Mouse (Mus musculus): ENCODE results near the gene Jph2. TPM values are rescaled to one million over a fixed set of nuclear protein-coding genes. Genes with fewer than 3 reads are reported as not detected.

Gene Jph2
- polyA plus RNA-seq, 1 experiment from 2014 or later = 2.4 TPM

GRCm38 (mm10) chr2:163330742-163331141 lies 67.1 kb downstream of the Jph2 start:
- no peak overlapping the region for H3K9ac ChIP-seq
- peaks cover 38% of the 10 kb centered on the region for H3K27me3 ChIP-seq
- H3K9me3 ChIP-seq = no peaks in the 10 kb centered on the region
- 24% methylated on average over 7 of the region's 7 CpGs for WGBS
- no peaks in the 10 kb centered on the region for H3K36me3 ChIP-seq
- H3K4me1 ChIP-seq = no peaks in the 10 kb centered on the region
- ATAC-seq (ENCODE audit: low FRiP score, low read depth) = no peak
- H3K4me3 ChIP-seq = no peak overlapping the region
- no peak overlapping the region for H3K27ac ChIP-seq
- H3K4me2 ChIP-seq (replicated peaks) = no peak overlapping the region

GRCm38 (mm10) chr2:163323163-163323562 lies 74.6 kb downstream of the Jph2 start:
- H3K4me1 ChIP-seq = no peaks in the 10 kb centered on the region
- WGBS = 25% methylated on average over 1 of the region's 1 CpGs
- no peaks in the 10 kb centered on the region for H3K9me3 ChIP-seq
- no peaks in the 10 kb centered on the region for H3K36me3 ChIP-seq
- no peak overlapping the region for H3K9ac ChIP-seq
- no peak overlapping the region for H3K4me3 ChIP-seq
- H3K27ac ChIP-seq = no peak overlapping the region
- no peak overlapping the region for H3K4me2 ChIP-seq (replicated peaks)
- H3K27me3 ChIP-seq = peaks cover 56% of the 10 kb centered on the region
- no peak for ATAC-seq (ENCODE audit: low FRiP score, low read depth)

DNA sequence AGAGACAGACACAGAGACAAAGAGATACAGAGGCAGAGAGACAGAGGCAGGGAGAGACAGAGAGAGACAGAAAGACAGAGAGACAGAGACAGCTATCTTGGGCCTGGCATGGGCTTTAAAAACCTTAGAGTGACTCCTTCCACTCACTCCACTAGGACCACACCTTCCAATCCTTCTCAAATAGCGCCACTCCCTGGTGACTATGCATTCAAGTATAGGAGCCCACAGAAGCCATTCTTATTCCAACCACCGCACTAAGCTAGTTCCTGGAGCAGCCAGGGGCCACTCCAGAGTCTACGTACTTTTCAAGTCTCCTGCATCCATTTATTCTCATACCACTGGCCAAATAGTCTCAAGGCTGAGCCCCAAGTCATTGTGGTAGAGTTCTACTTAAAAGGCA lies 79.0 kb downstream of the Jph2 start:
- Histone ChIP-seq H3K4me1 (no peaks in the 10 kb centered on the region), H3K4me3 (no peak overlapping the region), H3K27ac (no peak overlapping the region), H3K36me3 (no peaks in the 10 kb centered on the region), H3K9ac (no peak overlapping the region), H3K4me2 (replicated peaks) (no peak overlapping the region), H3K9me3 (no peaks in the 10 kb centered on the region), H3K27me3 (peaks cover 28% of the 10 kb centered on the region)
- ATAC-seq (ENCODE audit: low FRiP score, low read depth) = no peak
- WGBS = 86% methylated on average over 3 of the region's 3 CpGs

GRCm38 (mm10) chr2:163317281-163317680 lies 80.5 kb downstream of the Jph2 start:
- no peak overlapping the region for H3K4me2 ChIP-seq (replicated peaks)
- no peak overlapping the region for H3K9ac ChIP-seq
- no peak overlapping the region for H3K27ac ChIP-seq
- peaks cover 20% of the 10 kb centered on the region; the same call in 1 of the 2 replicates for H3K27me3 ChIP-seq
- 79% methylated on average over 4 of the region's 4 CpGs for WGBS
- H3K36me3 ChIP-seq = no peaks in the 10 kb centered on the region
- no peaks in the 10 kb centered on the region for H3K9me3 ChIP-seq
- no peaks in the 10 kb centered on the region for H3K4me1 ChIP-seq
- H3K4me3 ChIP-seq = no peak overlapping the region
- no peak for ATAC-seq (ENCODE audit: low FRiP score, low read depth)

DNA sequence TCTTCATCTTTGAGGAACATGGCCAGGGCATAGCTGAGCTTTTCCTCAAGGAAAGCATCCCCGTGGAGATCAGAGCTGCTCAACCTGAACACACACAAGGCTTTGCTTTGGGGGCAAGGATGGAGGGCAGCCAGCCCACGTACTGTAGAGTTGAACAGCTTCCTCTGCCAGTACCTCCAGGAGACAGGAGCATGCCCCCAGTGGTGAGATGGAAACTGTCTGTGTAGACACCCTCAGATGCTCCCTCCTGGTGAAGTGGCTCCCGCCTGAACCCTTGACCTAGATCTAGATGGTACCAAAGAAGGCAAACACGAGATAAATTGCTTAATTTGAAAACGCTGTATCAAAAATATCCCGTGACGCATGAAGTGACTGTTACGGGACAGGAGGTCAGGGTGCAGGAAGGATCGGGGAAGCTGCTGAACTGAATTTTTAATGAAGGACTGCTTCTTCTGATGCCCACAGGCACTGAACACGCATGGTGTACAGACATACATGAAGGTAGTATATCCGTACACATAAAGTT lies 87.6 kb downstream of the Jph2 start:
- Histone ChIP-seq H3K27ac (no peak overlapping the region), H3K4me3 (no peak overlapping the region), H3K36me3 (no peaks in the 10 kb centered on the region), H3K4me2 (replicated peaks) (no peak overlapping the region), H3K9me3 (no peaks in the 10 kb centered on the region), H3K4me1 (no peaks in the 10 kb centered on the region), H3K27me3 (0 out of 2 replicates have a peak, but pooled peaks cover 8% of the 10 kb centered on the region), H3K9ac (no peak overlapping the region)
- 77% methylated on average over 11 of the region's 11 CpGs for WGBS
- ATAC-seq (ENCODE audit: low FRiP score, low read depth) = no peak

DNA sequence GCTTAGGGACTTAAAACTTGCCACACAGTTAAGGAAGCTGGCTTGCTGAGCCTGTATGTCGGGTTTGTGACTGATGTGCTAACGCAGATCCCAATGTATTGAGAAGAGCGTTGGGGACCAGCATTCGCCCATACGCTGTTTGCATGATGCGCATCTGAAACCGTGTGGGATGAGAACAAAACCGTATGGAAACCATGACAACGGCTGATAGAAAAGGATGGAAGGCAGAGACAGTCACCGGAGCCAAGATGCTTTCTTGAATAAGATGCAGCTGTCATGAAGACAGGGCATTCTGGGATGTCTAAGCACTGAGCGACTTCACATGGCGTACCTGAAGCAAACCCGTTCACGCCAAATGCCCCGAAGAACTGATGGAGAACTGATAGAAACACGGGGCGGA lies 88.4 kb downstream of the Jph2 start:
- Histone ChIP-seq H3K4me2 (replicated peaks) (no peak overlapping the region), H3K27ac (no peak overlapping the region), H3K9me3 (no peaks in the 10 kb centered on the region), H3K4me3 (no peak overlapping the region), H3K27me3 (0 out of 2 replicates have a peak, but pooled peaks cover 8% of the 10 kb centered on the region), H3K4me1 (no peaks in the 10 kb centered on the region), H3K36me3 (no peaks in the 10 kb centered on the region), H3K9ac (no peak overlapping the region)
- WGBS = 92% methylated on average over 17 of the region's 17 CpGs
- ATAC-seq (ENCODE audit: low FRiP score, low read depth) = no peak

DNA sequence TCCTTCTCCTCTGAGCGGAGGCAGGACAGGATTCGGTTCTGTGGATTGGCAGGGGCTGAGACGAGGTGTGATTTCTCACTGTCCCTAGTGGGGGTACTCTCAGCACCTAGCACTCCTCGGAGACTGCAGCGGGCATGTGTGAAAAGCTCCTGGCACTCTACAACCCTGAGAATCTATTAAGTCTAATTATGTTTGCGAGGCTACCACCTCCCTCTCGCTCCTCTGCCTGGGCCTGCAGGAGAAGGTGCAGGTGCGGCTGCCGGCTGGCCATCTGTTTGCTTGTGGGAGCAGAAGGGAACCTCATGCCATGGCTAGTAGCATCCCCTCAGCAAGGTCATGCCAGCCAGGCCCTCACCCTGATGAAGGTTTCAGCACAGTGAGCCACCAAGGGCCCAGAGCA lies 94.8 kb downstream of the Jph2 start:
- no peaks in the 10 kb centered on the region for H3K36me3 ChIP-seq
- no peak overlapping the region for H3K4me2 ChIP-seq (replicated peaks)
- H3K27me3 ChIP-seq = peaks cover 54% of the 10 kb centered on the region
- no peaks in the 10 kb centered on the region for H3K9me3 ChIP-seq
- 22% methylated on average over 9 of the region's 9 CpGs for WGBS
- H3K9ac ChIP-seq = no peak overlapping the region
- H3K4me1 ChIP-seq = peaks cover 31% of the 10 kb centered on the region
- H3K4me3 ChIP-seq = no peak overlapping the region
- no peak for ATAC-seq (ENCODE audit: low FRiP score, low read depth)
- H3K27ac ChIP-seq = no peak overlapping the region

GRCm38 (mm10) chr2:163301641-163302040 lies 96.2 kb downstream of the Jph2 start:
- ATAC-seq (ENCODE audit: low FRiP score, low read depth) = no peak
- Histone ChIP-seq H3K4me2 (replicated peaks) (no peak overlapping the region), H3K4me1 (peaks cover 35% of the 10 kb centered on the region), H3K27ac (no peak overlapping the region), H3K9me3 (no peaks in the 10 kb centered on the region), H3K9ac (no peak overlapping the region), H3K36me3 (no peaks in the 10 kb centered on the region), H3K27me3 (peaks cover 65% of the 10 kb centered on the region), H3K4me3 (no peak overlapping the region)
- WGBS = 46% methylated on average over 5 of the region's 5 CpGs

DNA sequence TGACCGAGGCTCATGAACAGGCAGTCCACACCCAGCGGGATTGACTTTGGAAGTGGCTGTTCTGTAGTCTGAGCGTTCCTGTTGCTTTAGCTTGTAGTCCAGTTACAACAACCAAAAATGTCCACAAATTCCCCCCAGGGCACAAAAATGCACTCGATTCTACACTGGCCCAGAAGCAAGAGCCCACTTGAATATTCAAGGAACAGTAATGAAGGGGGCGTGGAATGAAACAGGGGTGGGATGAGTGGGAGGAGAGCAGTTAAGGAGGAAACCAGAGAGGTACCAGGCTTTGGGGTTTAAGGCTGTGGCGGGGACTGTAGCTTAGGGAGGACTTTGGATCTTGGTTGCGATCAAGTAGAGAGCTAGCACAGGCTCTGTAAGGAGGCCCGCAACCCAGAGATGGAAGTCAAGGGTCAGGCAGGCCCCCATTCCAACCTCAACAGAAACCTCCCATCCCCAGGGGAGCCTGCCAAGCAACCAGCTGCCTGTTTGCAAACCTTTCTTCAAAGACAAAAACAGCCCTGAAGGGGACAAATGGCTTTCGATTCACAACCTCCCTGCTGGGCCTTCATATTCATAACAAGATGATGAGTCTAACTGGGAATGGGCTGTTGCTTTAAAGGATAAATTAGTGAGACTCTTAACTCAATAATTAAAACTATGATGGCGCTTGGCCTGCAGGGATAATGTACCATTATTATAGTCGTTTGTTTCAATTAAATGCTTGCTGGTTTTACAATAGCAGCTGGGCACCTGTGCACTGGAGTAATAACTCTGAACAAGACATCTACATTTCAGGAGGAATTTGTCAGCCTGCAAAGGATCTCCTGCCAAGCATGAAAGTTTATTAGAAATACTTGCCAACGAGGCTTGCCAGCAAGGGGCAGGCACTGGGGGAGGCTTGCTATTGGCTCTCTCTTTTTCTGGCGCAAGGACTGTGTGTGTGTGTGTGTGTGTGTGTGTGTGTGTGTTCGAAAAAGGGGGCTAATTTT lies 97.4 kb downstream of the Jph2 start:
- ATAC-seq (ENCODE audit: low FRiP score, low read depth) = no peak
- H3K9ac ChIP-seq = no peak overlapping the region
- H3K27me3 ChIP-seq = peaks cover 71% of the 10 kb centered on the region
- H3K9me3 ChIP-seq = no peaks in the 10 kb centered on the region
- WGBS = 31% methylated on average over 14 of the region's 14 CpGs
- H3K4me2 ChIP-seq (replicated peaks) = no peak overlapping the region
- H3K4me3 ChIP-seq = no peak overlapping the region
- no peaks in the 10 kb centered on the region for H3K36me3 ChIP-seq
- peak overlapping the region; percentile 44; the same call in 1 of the 2 replicates for H3K27ac ChIP-seq
- H3K4me1 ChIP-seq = peaks cover 35% of the 10 kb centered on the region

- no peak overlapping the region for H3K4me3 ChIP-seq
- H3K36me3 ChIP-seq = no peaks in the 10 kb centered on the region
- H3K9ac ChIP-seq = no peak overlapping the region
- H3K27me3 ChIP-seq = peaks cover 60% of the 10 kb centered on the region
- H3K4me2 ChIP-seq (replicated peaks) = no peak overlapping the region
- WGBS = 25% methylated on average over 11 of the region's 11 CpGs
- no peak for ATAC-seq (ENCODE audit: low FRiP score, low read depth)
- H3K4me1 ChIP-seq = peaks cover 31% of the 10 kb centered on the region
- H3K27ac ChIP-seq = no peak overlapping the region
- H3K9me3 ChIP-seq = no peaks in the 10 kb centered on the region
These were observed 100.7 kb downstream of the Jph2 start for GRCm38 (mm10) chr2:163296999-163297630.

- peak overlapping the region; percentile 62 for H3K4me2 ChIP-seq (replicated peaks)
- WGBS = under 1% methylated on average over 21 of the region's 21 CpGs
- H3K36me3 ChIP-seq = no peaks in the 10 kb centered on the region
- H3K9ac ChIP-seq = 0 out of 2 replicates have a peak overlapping the region, but pooled peaks have one; percentile 8
- peak overlapping the region; percentile 26 for H3K4me3 ChIP-seq
- peaks cover 60% of the 10 kb centered on the region for H3K4me1 ChIP-seq
- peak; percentile 81 for ATAC-seq (ENCODE audit: low FRiP score, low read depth)
- no peaks in the 10 kb centered on the region for H3K9me3 ChIP-seq
- H3K27me3 ChIP-seq = peaks cover 42% of the 10 kb centered on the region
- H3K27ac ChIP-seq = peak overlapping the region; percentile 52
These were observed 108.9 kb downstream of the Jph2 start for GRCm38 (mm10) chr2:163288881-163289379.
